Mouse (Mus musculus): ENCODE data around the gene Bspry. TPM values are rescaled to one million over a fixed set of nuclear protein-coding genes. Genes with fewer than 3 reads are reported as not detected.
"Not testable (repeated sequence)": the region's sequence is repeated elsewhere in the genome, so short reads cannot be mapped to it uniquely, and the experiment has no call there.

Bspry gene
- polyA plus RNA-seq, 1 experiment from 2014 or later: 0.65 TPM

DNA sequence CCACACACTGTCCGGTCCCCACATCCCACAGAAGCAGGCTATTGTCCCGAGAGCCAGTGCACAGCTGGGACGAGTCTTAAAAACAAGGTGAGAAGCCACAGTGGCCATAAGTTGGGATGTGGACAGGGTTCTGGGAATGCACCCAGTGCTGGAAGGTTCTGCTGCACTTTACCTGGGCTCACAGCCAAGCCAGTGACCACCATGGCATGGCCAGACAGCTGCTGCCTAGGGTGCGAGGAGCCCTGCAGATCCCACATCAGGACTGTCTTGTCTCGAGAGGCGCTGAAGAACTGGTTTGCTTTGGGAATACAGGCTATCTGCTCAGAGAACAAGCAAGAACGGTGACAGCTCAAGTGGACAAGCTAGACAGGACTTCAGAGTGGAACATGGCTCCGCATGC is 19.5 kb upstream of the Bspry start:
- Histone ChIP-seq H3K9ac (no peak overlapping the region), H3K4me1 (no peaks in the 10 kb centered on the region), H3K4me2 (replicated peaks) (no peak overlapping the region), H3K9me3 (no peaks in the 10 kb centered on the region), H3K27me3 (replicated peaks) (no peaks in the 10 kb centered on the region), H3K4me3 (no peak overlapping the region), H3K27ac (no peak overlapping the region), H3K36me3 (no peaks in the 10 kb centered on the region)
- WGBS: 87% methylated on average over 8 of the region's 8 CpGs
- ATAC-seq (ENCODE audit: low FRiP score, low read depth): no peak

DNA sequence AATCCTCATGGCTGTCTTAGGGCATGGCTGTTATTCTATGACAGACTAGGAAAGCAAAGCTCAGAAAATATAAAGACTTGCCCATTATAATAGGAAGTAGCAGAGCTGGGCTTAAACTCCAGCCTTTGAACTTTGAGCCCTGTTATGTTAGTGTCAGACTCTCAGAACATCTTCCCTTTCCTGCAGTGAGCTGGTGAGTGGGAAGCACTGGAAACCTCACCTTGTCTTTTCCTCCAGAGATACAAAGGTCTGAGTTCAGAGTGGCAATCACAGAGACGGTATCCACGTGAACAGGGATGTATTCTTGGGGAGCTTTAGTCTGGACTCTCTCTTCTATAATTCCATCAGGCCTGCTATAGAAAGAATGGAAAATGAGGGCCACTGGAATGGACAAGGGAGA is 16.7 kb upstream of the Bspry start:
- Histone ChIP-seq H3K4me3 (no peak overlapping the region), H3K9ac (no peak overlapping the region), H3K27me3 (replicated peaks) (no peaks in the 10 kb centered on the region), H3K4me1 (no peaks in the 10 kb centered on the region), H3K36me3 (no peaks in the 10 kb centered on the region), H3K9me3 (no peaks in the 10 kb centered on the region), H3K4me2 (replicated peaks) (no peak overlapping the region), H3K27ac (no peak overlapping the region)
- ATAC-seq (ENCODE audit: low FRiP score, low read depth): no peak
- WGBS: 92% methylated on average over 2 of the region's 2 CpGs

DNA sequence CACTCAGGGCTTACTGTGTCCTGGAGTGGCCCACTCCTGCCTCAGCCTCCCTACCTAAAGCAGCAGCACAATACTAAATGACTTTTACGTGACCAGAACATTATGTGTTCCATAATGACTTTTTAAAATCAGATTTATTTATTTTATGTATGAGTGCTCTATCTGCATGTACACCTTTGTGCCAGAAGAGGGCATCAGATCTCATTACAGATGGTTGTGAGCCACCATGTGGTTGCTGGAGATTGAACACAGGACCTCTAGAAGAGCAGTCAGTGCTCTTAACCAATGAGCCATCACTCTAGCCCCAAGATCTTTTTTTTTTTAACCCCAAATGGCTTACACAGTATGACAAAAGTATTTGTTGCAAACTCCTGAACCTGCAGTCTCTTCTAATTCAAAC is 11.7 kb upstream of the Bspry start:
- ATAC-seq (ENCODE audit: low FRiP score, low read depth): no peak
- no peak overlapping the region for H3K9ac ChIP-seq
- H3K9me3 ChIP-seq: no peaks in the 10 kb centered on the region
- H3K4me2 ChIP-seq (replicated peaks): no peak overlapping the region
- H3K4me1 ChIP-seq: no peaks in the 10 kb centered on the region
- no peak overlapping the region for H3K4me3 ChIP-seq
- no peaks in the 10 kb centered on the region for H3K27me3 ChIP-seq (replicated peaks)
- H3K36me3 ChIP-seq: no peaks in the 10 kb centered on the region
- 89% methylated on average over 1 of the region's 1 CpGs for WGBS
- H3K27ac ChIP-seq: no peak overlapping the region

DNA sequence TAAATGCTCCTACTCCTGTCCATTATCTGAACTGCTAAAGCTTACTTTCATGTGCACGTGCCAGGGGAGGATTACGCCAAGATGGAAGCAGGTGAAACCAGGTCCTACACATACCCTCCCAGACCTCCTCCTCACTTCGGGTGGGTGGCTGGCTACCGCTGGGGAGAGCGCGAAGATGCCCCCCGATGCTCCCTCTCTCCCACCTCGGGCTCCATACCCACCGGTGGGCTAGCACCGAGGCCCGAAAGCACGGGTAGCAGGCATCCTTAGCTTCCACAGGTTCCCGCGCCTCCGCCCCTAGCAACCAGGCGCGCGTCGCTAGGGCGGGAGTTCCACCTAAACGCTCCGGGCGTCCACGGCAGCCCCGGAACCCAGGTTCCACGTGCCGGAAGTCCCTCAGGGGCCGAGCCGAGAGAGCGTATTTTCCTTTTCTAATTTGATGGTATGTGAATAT is 9.2 kb upstream of the Bspry start, which contains the start of gene Wdr31:
Wdr31 (minus strand) TSS at position 299 of the 454 bp plus-strand sequence.
- Histone ChIP-seq H3K27ac (no peak within 1 kb of the TSS), H3K4me2 (replicated peaks) (peak within 1 kb of the TSS; percentile 77)
- WGBS: under 1% methylated on average over 30 of the region's 30 CpGs

DNA sequence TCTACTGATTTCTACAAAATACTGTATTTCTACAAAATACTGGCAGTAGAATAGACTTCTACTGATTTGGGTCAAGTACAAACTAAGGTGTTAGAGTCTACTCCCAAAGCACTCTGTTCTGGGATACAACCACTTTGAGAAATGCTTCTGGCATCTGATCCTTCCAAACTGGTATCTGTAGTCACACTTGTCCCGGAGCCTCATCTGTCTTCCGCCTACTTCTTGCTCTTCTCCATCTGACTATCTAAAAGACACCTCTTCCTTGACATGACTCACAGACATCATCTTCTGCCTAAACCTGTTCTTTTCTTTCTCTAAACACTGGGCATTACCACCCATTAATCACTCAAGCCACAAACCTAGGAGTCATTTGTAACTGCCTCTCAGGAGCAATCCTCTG is 7.8 kb upstream of the Bspry start:
- H3K36me3 ChIP-seq: no peaks in the 10 kb centered on the region
- H3K4me1 ChIP-seq: no peaks in the 10 kb centered on the region
- no peaks in the 10 kb centered on the region for H3K27me3 ChIP-seq (replicated peaks)
- no peak overlapping the region for H3K4me3 ChIP-seq
- ATAC-seq (ENCODE audit: low FRiP score, low read depth): no peak
- no peaks in the 10 kb centered on the region for H3K9me3 ChIP-seq
- no peak overlapping the region for H3K9ac ChIP-seq
- no peak overlapping the region for H3K27ac ChIP-seq
- 99% methylated on average over 2 of the region's 2 CpGs for WGBS
- H3K4me2 ChIP-seq (replicated peaks): no peak overlapping the region

More for the DNA sequence above, 9.2 kb upstream of the Bspry start, which contains the start of gene Wdr31:
- ATAC-seq (ENCODE audit: low FRiP score, low read depth): peak; percentile 93
- Histone ChIP-seq H3K4me1 (no peaks in the 10 kb centered on the region), H3K9ac (peak within 1 kb of the TSS; percentile 45), H3K4me3 (peak within 1 kb of the TSS; percentile 51), H3K9me3 (no peaks in the 10 kb centered on the region), H3K27me3 (replicated peaks) (no peaks in the 10 kb centered on the region), H3K36me3 (no peaks in the 10 kb centered on the region)

DNA sequence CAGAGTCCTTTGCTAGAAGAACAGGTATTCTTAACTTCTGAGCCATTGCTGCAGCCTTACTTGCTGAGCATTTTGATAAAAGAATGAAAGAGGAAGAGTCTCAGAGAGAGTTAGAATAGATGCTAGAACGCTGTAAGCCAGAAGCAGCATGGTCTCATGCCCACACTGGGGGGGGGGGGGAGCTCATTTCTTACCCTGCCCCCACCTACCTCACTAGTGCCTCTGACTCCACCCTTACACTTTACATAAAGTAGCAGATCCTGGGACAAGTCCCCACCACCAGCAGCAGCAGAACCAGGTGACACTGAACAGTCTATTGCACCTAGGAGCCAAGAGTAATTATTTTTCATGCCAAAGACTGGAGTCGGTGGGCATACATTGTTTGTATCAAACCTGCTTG is 4.7 kb upstream of the Bspry start:
- no peak overlapping the region for H3K9ac ChIP-seq
- no peak overlapping the region for H3K4me2 ChIP-seq (replicated peaks)
- no peaks in the 10 kb centered on the region for H3K36me3 ChIP-seq
- H3K4me3 ChIP-seq: no peak overlapping the region
- no peaks in the 10 kb centered on the region for H3K9me3 ChIP-seq
- WGBS: 72% methylated on average over 2 of the region's 2 CpGs
- ATAC-seq (ENCODE audit: low FRiP score, low read depth): no peak
- H3K27me3 ChIP-seq (replicated peaks): peaks cover 6% of the 10 kb centered on the region
- peaks cover 6% of the 10 kb centered on the region; the same call in 1 of the 2 replicates for H3K4me1 ChIP-seq
- H3K27ac ChIP-seq: no peak overlapping the region

DNA sequence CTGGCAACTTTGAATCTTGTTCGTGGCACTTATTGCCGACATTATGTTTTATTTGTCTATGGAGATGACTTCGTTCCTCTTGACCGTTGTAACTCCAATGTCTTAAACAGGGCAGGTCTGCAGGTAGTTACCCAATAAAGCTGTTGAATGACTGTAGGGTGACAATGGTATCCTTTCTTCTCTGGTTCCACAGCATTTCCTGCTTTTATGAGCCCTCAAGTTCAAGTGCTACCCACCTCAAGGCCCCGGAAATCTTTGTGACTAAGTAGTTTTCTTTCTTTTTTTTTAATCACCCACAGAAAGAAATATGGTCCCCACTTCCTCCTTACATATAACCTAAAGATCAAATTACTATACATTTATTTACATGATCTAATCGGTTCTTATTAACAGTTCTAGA is 4.1 kb upstream of the Bspry start:
- no peak overlapping the region for H3K4me2 ChIP-seq (replicated peaks)
- H3K27ac ChIP-seq: no peak overlapping the region
- H3K9ac ChIP-seq: no peak overlapping the region
- no peak overlapping the region for H3K4me3 ChIP-seq
- 90% methylated on average over 6 of the region's 6 CpGs for WGBS
- H3K9me3 ChIP-seq: no peaks in the 10 kb centered on the region
- H3K36me3 ChIP-seq: no peaks in the 10 kb centered on the region
- no peak for ATAC-seq (ENCODE audit: low FRiP score, low read depth)
- peaks cover 12% of the 10 kb centered on the region for H3K27me3 ChIP-seq (replicated peaks)
- peaks cover 6% of the 10 kb centered on the region; the same call in 1 of the 2 replicates for H3K4me1 ChIP-seq

DNA sequence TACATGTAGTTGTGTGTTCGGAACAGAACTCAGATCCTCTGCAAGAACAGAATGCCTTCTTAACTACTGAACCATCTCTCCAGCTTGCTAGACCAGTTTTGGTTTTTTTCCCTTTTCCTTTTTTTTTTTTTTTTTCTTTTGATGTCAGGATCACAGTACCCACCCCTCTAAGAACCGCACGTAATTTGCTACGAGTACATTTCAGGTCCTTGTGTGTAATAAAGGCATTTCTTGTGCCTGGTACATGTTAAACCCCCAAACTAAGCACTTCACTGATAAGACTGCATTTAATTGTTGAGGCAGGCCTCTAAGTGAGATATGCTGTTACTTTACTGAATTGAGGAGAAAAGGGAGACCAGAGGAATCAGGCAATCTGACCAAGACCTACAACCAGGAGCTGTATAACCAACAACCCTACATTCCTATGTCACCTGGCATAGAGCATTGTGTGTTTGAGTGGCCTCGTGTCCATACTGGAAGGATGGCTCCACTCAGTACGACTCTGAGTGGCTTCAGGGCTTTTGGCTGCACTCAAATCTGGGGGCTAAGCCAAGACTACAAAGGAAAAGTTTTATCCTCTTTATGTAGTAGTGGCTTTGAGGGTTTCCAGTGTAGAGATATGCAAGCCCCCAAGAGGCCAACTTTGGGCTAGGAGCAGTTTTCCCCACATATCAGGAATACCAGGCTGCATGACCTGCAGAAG is 2.2 kb upstream of the Bspry start:
- WGBS: 87% methylated on average over 6 of the region's 6 CpGs
- H3K36me3 ChIP-seq: no peaks in the 10 kb centered on the region
- H3K9ac ChIP-seq: no peak overlapping the region
- H3K4me3 ChIP-seq: no peak overlapping the region
- no peak overlapping the region for H3K27ac ChIP-seq
- H3K9me3 ChIP-seq: no peaks in the 10 kb centered on the region
- no peak overlapping the region for H3K4me2 ChIP-seq (replicated peaks)
- peaks cover 6% of the 10 kb centered on the region; the same call in 1 of the 2 replicates for H3K4me1 ChIP-seq
- no peak for ATAC-seq (ENCODE audit: low FRiP score, low read depth)
- H3K27me3 ChIP-seq (replicated peaks): peaks cover 17% of the 10 kb centered on the region

DNA sequence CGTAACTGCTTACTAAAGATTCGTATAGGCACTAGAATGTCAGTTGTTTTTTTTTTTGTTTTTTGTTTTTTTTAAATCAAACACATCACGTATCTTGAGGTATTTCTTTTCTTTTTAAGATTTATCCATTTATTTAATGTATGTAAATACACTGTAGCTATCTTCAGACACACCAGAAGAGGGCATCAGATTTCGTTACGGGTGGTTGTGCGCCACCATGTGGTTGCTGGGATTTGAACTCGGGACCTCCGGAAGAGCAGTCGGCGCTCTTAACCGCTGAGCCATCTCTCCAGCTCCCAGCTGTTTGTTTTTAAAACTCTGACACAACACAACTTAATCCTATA is 288 bp upstream of the Bspry start:
- peaks cover 17% of the 10 kb centered on the region for H3K27me3 ChIP-seq (replicated peaks)

DNA sequence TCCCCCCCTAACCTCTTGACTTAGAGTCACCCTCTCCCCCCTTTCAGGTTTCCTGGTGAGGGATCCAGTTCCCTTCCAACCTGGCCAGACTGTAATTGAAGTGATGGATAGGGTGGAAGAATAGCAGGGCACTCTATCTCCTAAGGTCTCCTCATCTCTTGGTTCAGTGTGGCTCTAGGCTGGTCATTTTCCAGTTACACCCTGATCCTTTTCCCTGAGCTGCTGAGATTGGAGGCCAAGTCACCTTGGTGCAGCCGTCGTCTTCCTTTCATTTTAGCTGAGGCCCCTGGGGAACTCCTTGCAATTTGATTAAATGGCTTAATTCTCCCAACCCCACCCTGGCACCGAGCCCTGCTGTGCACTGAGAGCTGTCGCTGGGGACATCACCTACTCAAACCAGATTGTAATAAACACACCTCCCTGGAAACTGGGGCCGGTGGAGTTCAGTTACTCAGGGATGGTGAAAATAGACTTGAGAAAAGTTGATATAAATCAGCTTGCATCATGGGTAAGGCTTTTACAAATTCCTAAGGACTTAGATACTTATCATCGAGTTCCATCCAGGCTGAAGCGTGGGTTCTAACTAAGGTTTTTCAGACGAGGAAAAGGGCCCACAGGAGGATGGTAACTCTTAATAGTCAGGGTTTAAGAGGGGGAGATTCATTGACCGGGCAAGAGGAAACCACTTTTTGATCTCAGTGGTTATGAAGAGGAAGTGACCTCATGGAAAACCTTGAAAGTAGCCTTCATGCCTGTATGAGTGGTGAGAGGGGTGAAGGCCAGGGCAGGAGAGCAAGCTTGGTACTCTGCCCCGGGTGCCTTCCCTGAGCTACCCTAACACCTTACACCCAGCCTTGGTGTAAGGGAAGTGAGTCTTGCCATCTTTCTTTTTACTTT is 1.1 kb downstream of the Bspry start:
- ATAC-seq (ENCODE audit: low FRiP score, low read depth): no peak
- peaks cover 6% of the 10 kb centered on the region; the same call in 1 of the 2 replicates for H3K4me1 ChIP-seq
- no peak overlapping the region for H3K9ac ChIP-seq
- H3K27me3 ChIP-seq (replicated peaks): peaks cover 17% of the 10 kb centered on the region
- no peak overlapping the region for H3K4me2 ChIP-seq (replicated peaks)
- WGBS: 56% methylated on average over 10 of the region's 10 CpGs
- no peaks in the 10 kb centered on the region for H3K36me3 ChIP-seq
- no peak overlapping the region for H3K27ac ChIP-seq
- no peaks in the 10 kb centered on the region for H3K9me3 ChIP-seq
- no peak overlapping the region for H3K4me3 ChIP-seq

More for the DNA sequence above, 288 bp upstream of the Bspry start:
- H3K4me2 ChIP-seq (replicated peaks): peak overlapping the region; percentile 82
- not testable (repeated sequence) for H3K36me3 ChIP-seq; ATAC-seq (ENCODE audit: low FRiP score, low read depth); H3K4me1 ChIP-seq; H3K27ac ChIP-seq; H3K9me3 ChIP-seq; H3K9ac ChIP-seq
- 15% methylated on average over 11 of the region's 11 CpGs for WGBS
- H3K4me3 ChIP-seq: peak overlapping the region; percentile 40

DNA sequence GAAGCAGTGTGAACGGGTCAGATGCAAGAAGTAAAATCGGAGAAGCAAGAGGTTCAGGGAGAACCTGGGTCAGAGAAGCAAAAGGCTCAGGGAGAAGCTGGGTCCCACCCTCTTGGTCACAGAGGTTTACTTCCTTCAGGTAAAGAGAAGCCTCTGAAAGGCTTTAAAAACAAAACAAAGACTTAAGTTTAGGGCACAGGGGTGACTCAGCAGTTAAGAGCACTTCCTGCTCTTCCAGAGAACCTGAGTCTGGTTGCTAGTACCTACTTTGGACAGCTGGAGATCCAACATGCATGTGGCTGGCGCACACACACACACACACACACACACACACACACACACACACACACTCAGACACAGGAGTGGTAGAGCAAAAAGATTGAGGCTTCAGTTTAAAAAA is 5.1 kb downstream of the Bspry start:
- no peaks in the 10 kb centered on the region for H3K9me3 ChIP-seq
- peaks cover 2% of the 10 kb centered on the region; the same call in 1 of the 2 replicates for H3K4me1 ChIP-seq
- WGBS: 86% methylated on average over 3 of the region's 3 CpGs
- no peak overlapping the region for H3K27ac ChIP-seq
- peaks cover 13% of the 10 kb centered on the region for H3K27me3 ChIP-seq (replicated peaks)
- ATAC-seq (ENCODE audit: low FRiP score, low read depth): no peak
- H3K36me3 ChIP-seq: no peaks in the 10 kb centered on the region
- H3K9ac ChIP-seq: no peak overlapping the region
- H3K4me3 ChIP-seq: no peak overlapping the region
- H3K4me2 ChIP-seq (replicated peaks): no peak overlapping the region

DNA sequence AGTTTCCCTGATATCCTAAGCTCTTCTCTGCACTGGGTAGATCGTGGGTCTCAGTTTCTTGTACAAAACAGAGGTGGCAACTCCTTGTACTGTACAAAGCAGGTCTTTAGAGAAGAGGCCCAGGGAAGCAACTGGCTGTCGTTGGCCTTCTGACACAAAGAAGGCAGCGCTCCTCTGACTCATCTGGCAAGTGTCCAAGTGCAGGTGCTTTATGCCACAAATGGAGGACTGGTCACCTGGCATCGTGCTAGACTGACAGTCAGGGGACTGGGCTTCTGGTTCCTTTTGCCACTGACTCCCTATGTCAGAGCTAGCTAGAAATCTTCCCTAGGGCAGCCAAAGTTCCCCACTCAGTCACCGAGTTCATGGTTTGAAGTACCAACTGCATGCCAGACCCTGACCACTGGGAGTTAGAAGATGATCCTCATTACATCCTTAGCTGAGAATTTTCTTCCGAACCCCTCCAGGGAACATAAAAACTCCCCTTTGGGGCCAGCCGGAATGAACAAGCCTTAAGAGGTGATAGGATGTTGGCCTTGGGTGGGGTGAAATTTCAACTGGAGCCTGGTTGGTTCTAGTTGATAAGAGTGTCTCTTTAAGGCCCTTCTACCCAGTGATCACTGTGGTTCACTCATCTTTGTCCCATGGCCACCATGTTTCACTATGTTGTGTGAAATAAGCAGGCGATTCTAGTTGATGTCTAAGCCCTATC is 5.8 kb downstream of the Bspry start:
- Histone ChIP-seq H3K9me3 (no peaks in the 10 kb centered on the region), H3K27ac (no peak overlapping the region), H3K27me3 (replicated peaks) (peaks cover 6% of the 10 kb centered on the region; the same call in 1 of the 2 replicates), H3K4me2 (replicated peaks) (no peak overlapping the region), H3K36me3 (no peaks in the 10 kb centered on the region), H3K4me3 (no peak overlapping the region), H3K4me1 (no peaks in the 10 kb centered on the region), H3K9ac (no peak overlapping the region)
- WGBS: 88% methylated on average over 8 of the region's 8 CpGs
- no peak for ATAC-seq (ENCODE audit: low FRiP score, low read depth)
